Mouse (Mus musculus): Measurements from ENCODE around the gene Tldc2. TPM values are rescaled to one million over a fixed set of nuclear protein-coding genes. Genes with fewer than 3 reads are reported as not detected.

Tldc2 gene
- polyA plus RNA-seq, 2 experiments from 2014 or later = not detected

Other genes with a start within 250 kb of the Tldc2 start
- 10 to 100 TPM; 10.4 to 14.6 TPM for gene Tgif2, start 247.0 kb upstream of the Tldc2 start, polyA plus RNA-seq (2017; shearing (Covaris generic))
- 10 to 100 TPM; 25.0 to 27.3 TPM for gene 4930518I15Rik, start 229.1 kb upstream of the Tldc2 start, polyA plus RNA-seq (2017; shearing (Covaris generic))
- gene Rab5if, start 223.9 kb upstream of the Tldc2 start, polyA plus RNA-seq (2017; shearing (Covaris generic)) = 1 to 10 TPM; 5.1 to 5.4 TPM
- 10 to 100 TPM; 68.5 to 86.7 TPM for gene Sla2, start 199.9 kb upstream of the Tldc2 start, polyA plus RNA-seq (2017; shearing (Covaris generic))
- gene Ndrg3, start 95.0 kb upstream of the Tldc2 start, polyA plus RNA-seq (2017; shearing (Covaris generic)) = 100 to 1,000 TPM; 155 to 181 TPM
- gene Dsn1, start 79.9 kb upstream of the Tldc2 start, polyA plus RNA-seq (2017; shearing (Covaris generic)) = 10 to 100 TPM; 10.8 to 16.6 TPM
- under 1 TPM in 1 of 2 experiments, not detected in 1; 0.16 TPM for gene Soga1, start 7.8 kb upstream of the Tldc2 start, polyA plus RNA-seq (2017; shearing (Covaris generic))
- 100 to 1,000 TPM; 611 to 673 TPM for gene Samhd1, start 48.2 kb downstream of the Tldc2 start, polyA plus RNA-seq (2017; shearing (Covaris generic))
- gene Rbl1, start 117.5 kb downstream of the Tldc2 start, polyA plus RNA-seq (2017; shearing (Covaris generic)) = 10 to 100 TPM; 19.3 to 23.4 TPM
- 100 to 1,000 TPM; 208 to 271 TPM for gene Rpn2, start 192.0 kb downstream of the Tldc2 start, polyA plus RNA-seq (2017; shearing (Covaris generic))
- not detected for gene Mroh8, start 192.5 kb downstream of the Tldc2 start, polyA plus RNA-seq (2017; shearing (Covaris generic))

Measured in CD4-positive, CD25-positive, alpha-beta regulatory T cell, adult 4 months (primary cell).